Mouse (Mus musculus) limb, embryonic 12.5 days (tissue): ENCODE measurements at regions not wholly inside any gene's neighbourhood (a gene's known extent, or its start where the extent isn't known, plus 50 kb on each side); places are given as distances from the start of the nearest gene placed in this dataset.

Source experiments
- ATAC-seq: fragments of 200-750 bp; cut with Nextera tagmentation; 2 replicates; pipeline ENCODE4 v1.8.0; 2017; ENCODE audit warnings: low read depth, moderate TSS enrichment; ENCODE audit not compliant: insufficient number of reproducible peaks, insufficient read depth, low FRiP score, low TSS enrichment
- H3K27ac ChIP-seq: fragments of 300-500 bp; sonication (generic); 2 replicates; pipeline ENCODE4 v1.5.1; 2016; ENCODE audit warnings: mild to moderate bottlenecking, moderate library complexity
- H3K27me3 ChIP-seq: fragments of 300-500 bp; sonication (generic); 2 replicates; pipeline ENCODE4 v1.6.1; 2016; ENCODE audit warnings: mild to moderate bottlenecking, moderate library complexity
- H3K36me3 ChIP-seq: fragments of 300-500 bp; sonication (generic); 2 replicates; pipeline ENCODE4 v1.6.1; 2016; ENCODE audit warnings: mild to moderate bottlenecking, moderate library complexity
- H3K4me1 ChIP-seq: fragments of 300-500 bp; sonication (generic); replicated peaks from 2 replicates; pipeline ENCODE4 v1.6.1; 2016
- H3K4me2 ChIP-seq: fragments of 300-500 bp; sonication (generic); 2 replicates; pipeline ENCODE4 v1.6.1; 2016; ENCODE audit warnings: mild to moderate bottlenecking, moderate library complexity
- H3K4me3 ChIP-seq: fragments of 300-500 bp; sonication (generic); replicated peaks from 2 replicates; pipeline ENCODE4 v1.5.1; 2016; ENCODE audit warnings: mild to moderate bottlenecking
- H3K9ac ChIP-seq: fragments of 300-500 bp; sonication (generic); replicated peaks from 2 replicates; pipeline ENCODE4 v1.6.1; 2016; ENCODE audit warnings: mild to moderate bottlenecking, moderate library complexity
- H3K9me3 ChIP-seq: fragments of 300-500 bp; sonication (generic); 2 replicates; pipeline ENCODE4 v1.6.1; 2016; ENCODE audit warnings: mild to moderate bottlenecking, moderate library complexity
- WGBS: fragments of 180-500 bp; shearing (Covaris S2); methylation state at CpG from one replicate; pipeline ENCODE4 v1.1.7; 2016; 5-methylcytosine and 5-hydroxymethylcytosine counted together

DNA sequence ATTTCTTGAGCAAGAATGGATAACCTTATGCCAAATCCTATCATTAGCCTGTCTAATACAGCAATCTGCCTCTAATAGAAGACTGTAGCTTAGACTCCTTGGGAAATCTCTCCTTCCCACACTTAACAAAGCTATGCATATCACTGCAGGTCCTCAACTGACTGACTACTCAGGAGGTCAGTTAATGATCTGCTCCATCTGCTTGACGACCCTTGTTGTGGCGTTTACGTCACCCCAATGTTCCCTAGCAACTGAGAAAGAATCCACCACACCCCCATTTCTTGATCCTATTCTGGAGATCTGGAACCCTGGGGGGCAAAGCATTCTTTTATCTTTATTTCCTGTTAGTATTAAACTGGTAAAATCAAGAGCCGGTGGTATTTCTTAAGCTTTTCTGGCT lies 91.4 kb upstream of the Smad1 start:
- H3K4me2 ChIP-seq = no peak overlapping the region
- ATAC-seq = no peak
- no peaks in the 10 kb centered on the region for H3K9me3 ChIP-seq
- WGBS = 52% methylated on average over 4 of the region's 4 CpGs
- H3K27me3 ChIP-seq = no peaks in the 10 kb centered on the region
- no peaks in the 10 kb centered on the region for H3K36me3 ChIP-seq
- no peak overlapping the region for H3K27ac ChIP-seq
- no peak overlapping the region for H3K9ac ChIP-seq
- no peak overlapping the region for H3K4me3 ChIP-seq
- H3K4me1 ChIP-seq = no peaks in the 10 kb centered on the region; the same call in 1 of the 2 replicates

DNA sequence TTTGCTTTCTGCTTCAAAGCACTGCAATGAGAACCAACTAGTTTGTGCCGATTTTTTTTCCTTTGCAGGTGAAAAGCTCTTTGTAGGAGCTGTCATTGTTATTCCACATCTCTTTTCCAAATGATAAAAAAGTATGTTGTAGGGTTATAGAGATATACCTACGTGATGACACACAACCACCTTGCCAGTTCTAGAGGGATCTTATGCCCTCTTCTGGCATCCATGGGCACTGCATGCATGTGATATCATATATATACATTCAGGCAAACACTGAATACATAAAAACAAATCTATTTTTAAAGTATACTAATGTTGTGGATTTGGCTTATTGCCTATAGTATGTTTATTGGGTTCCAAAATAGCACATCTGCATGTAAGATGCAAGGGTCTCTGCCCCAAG lies 89.5 kb upstream of the Smad1 start:
- Histone ChIP-seq H3K4me3 (no peak overlapping the region), H3K4me2 (no peak overlapping the region), H3K36me3 (no peaks in the 10 kb centered on the region), H3K9ac (no peak overlapping the region), H3K27ac (no peak overlapping the region), H3K4me1 (no peaks in the 10 kb centered on the region; the same call in 1 of the 2 replicates), H3K27me3 (no peaks in the 10 kb centered on the region), H3K9me3 (no peaks in the 10 kb centered on the region)
- 72% methylated on average over 2 of the region's 2 CpGs for WGBS
- ATAC-seq = no peak

DNA sequence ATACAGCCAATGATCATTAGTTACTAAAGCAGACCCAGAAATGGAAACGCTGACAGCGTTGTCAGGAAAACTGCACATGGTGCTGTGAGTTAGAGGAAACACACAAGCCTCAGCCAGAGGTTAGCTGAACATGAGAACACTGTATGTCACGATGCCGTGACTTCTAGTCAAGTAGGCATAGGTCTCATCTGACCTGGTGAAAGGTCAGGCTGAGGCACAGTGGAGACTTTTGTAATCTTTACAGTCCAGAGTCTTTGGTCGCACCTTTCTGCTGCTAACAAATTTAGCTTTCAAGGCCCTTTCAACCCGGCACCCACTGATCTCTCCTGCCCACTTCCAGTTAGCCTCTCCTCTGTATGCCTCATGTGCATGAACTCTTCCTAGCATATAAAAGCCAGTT lies 88.3 kb upstream of the Smad1 start:
- no peak overlapping the region for H3K4me3 ChIP-seq
- ATAC-seq = no peak
- WGBS = 79% methylated on average over 6 of the region's 6 CpGs
- H3K9me3 ChIP-seq = no peaks in the 10 kb centered on the region
- no peak overlapping the region for H3K9ac ChIP-seq
- H3K4me1 ChIP-seq = no peaks in the 10 kb centered on the region; the same call in 1 of the 2 replicates
- no peak overlapping the region for H3K27ac ChIP-seq
- no peaks in the 10 kb centered on the region for H3K27me3 ChIP-seq
- no peak overlapping the region for H3K4me2 ChIP-seq
- no peaks in the 10 kb centered on the region for H3K36me3 ChIP-seq

DNA sequence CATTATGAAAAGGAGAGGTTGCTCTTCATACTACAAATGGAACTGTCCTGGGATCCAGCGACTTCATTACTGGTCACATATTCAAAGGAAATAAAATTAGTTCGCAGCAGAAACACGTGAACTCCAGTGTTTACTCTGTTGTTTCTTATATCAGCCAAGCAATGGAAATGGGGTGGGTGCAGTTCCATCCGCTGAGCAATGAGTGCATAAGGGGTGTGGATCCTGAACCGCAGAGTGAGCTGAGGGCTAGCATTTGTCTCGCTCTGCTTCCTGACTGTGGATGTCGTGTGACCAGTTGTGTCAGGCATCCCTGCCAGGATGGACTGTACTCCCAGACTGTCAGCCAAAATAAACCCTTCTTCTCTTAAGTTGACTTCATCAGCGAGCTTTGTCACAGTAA lies 80.0 kb upstream of the Smad1 start:
- Histone ChIP-seq H3K4me3 (no peak overlapping the region), H3K4me1 (no peaks in the 10 kb centered on the region), H3K4me2 (no peak overlapping the region), H3K9me3 (no peaks in the 10 kb centered on the region), H3K27me3 (no peaks in the 10 kb centered on the region), H3K36me3 (no peaks in the 10 kb centered on the region), H3K27ac (no peak overlapping the region), H3K9ac (no peak overlapping the region)
- no peak for ATAC-seq
- 91% methylated on average over 8 of the region's 8 CpGs for WGBS

DNA sequence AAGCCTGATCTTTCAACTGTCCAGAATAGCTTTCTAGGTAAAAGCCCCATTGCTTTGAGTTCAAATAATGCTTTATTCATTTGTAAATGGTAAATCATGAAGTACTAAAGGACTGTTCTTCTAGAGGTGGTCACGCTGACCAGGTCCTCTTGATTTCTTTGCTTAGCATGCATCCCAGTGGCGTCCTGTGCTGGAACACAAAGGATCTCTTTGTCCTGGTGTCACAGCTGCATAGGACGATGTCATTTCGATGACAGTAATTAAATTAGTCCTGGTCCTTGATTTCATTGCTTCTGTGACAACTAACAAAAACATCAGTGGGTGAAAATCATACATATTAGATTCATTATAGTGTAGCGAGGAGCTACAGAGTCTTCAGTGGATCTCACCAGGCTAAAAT lies 76.7 kb upstream of the Smad1 start:
- ATAC-seq = no peak
- no peaks in the 10 kb centered on the region for H3K4me1 ChIP-seq
- 89% methylated on average over 5 of the region's 5 CpGs for WGBS
- H3K27ac ChIP-seq = no peak overlapping the region
- H3K4me3 ChIP-seq = no peak overlapping the region
- H3K27me3 ChIP-seq = no peaks in the 10 kb centered on the region
- no peaks in the 10 kb centered on the region for H3K9me3 ChIP-seq
- H3K4me2 ChIP-seq = no peak overlapping the region
- no peak overlapping the region for H3K9ac ChIP-seq
- no peaks in the 10 kb centered on the region for H3K36me3 ChIP-seq

DNA sequence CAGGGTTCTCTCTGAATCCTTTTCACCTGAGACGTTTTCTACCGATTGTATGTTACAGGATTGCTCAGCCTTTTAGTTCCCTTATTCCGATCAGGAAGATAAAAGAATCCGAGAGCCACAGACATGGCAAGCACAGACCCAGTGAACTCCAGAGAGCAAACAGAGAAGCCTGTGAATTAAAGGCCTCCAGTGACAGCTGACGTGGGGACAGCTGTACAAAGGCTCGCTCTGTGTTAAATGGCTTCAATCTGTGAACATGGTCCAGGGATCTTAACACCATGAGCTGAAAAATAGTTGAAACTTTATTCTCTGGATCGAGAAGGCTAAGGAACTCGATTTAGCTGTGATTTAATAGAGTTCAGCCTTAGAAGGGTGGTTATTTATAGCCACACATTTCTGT lies 75.4 kb upstream of the Smad1 start:
- no peak overlapping the region for H3K27ac ChIP-seq
- ATAC-seq = no peak
- H3K4me1 ChIP-seq = no peaks in the 10 kb centered on the region
- no peaks in the 10 kb centered on the region for H3K27me3 ChIP-seq
- H3K4me3 ChIP-seq = no peak overlapping the region
- 69% methylated on average over 8 of the region's 8 CpGs for WGBS
- H3K4me2 ChIP-seq = no peak overlapping the region
- no peaks in the 10 kb centered on the region for H3K36me3 ChIP-seq
- H3K9ac ChIP-seq = no peak overlapping the region
- no peaks in the 10 kb centered on the region for H3K9me3 ChIP-seq

DNA sequence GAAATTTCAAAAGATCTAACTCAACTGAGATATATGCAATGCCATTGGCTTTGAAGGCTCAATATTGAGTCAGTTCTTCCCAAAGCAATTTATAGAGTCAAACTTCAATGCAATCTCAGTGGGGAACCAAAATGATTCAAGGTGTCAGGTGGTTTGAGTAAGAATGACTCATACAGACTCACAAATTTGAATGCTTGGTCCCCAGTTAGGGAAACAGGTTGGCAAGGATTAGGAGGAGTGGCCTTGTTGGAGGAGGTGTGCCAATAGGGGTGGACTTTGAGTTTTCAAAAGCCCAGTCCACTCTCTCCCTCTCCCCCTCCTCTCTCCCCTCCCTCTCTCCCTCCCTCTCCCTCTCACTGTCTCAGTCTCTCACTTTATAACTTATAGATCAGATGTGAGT lies 52.8 kb upstream of the Smad1 start:
- Histone ChIP-seq H3K4me2 (no peak overlapping the region), H3K27me3 (no peaks in the 10 kb centered on the region), H3K36me3 (no peaks in the 10 kb centered on the region), H3K4me3 (no peak overlapping the region), H3K4me1 (0 out of 2 replicates have a peak, but pooled peaks cover 3% of the 10 kb centered on the region), H3K9me3 (no peaks in the 10 kb centered on the region), H3K27ac (no peak overlapping the region), H3K9ac (no peak overlapping the region)
- no peak for ATAC-seq

DNA sequence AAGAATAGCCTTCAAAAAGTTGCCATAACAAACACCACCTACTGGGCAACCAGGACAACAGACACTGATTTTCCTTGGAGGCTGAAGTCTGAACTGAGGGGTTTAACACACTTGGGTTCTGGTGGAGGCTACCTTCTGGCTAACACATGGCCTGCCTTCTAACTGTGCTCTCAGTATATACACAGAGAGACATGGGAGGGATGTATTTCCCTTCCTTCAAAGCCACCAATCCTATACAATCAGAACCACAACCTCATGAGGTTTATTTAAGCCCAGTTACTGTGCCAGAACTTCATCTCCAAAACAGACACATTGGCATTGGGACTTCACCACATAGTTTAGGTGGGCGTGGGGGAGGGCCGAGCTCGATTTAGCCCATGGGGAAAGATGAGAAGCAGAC lies 50.1 kb upstream of the Smad1 start:
- H3K4me2 ChIP-seq = no peak overlapping the region
- H3K27ac ChIP-seq = no peak overlapping the region
- no peaks in the 10 kb centered on the region for H3K27me3 ChIP-seq
- no peak overlapping the region for H3K4me3 ChIP-seq
- no peaks in the 10 kb centered on the region for H3K4me1 ChIP-seq
- H3K36me3 ChIP-seq = no peaks in the 10 kb centered on the region
- ATAC-seq = no peak
- WGBS = 78% methylated on average over 3 of the region's 3 CpGs
- no peaks in the 10 kb centered on the region for H3K9me3 ChIP-seq
- H3K9ac ChIP-seq = no peak overlapping the region
